Mouse (Mus musculus): Measurements from ENCODE around the gene Pdlim3. TPM values are rescaled to one million over a fixed set of nuclear protein-coding genes. Genes with fewer than 3 reads are reported as not detected.
A peak's percentile ranks its signal among the peaks of the same experiment; 100 is the strongest.

The Pdlim3 gene
- polyA plus RNA-seq, 1 experiment = 5.9 TPM

GRCm38 (mm10) chr8:45903659-45904058 lies 18.4 kb downstream of the Pdlim3 start:
- no peaks in the 10 kb centered on the region for H3K36me3 ChIP-seq (ENCODE audit: control insufficient read depth, insufficient read depth, low read length)
- no peak overlapping the region for H3K27ac ChIP-seq (ENCODE audit: control insufficient read depth, insufficient read depth, low read depth, low read length)
- no peaks in the 10 kb centered on the region for H3K27me3 ChIP-seq (ENCODE audit: control insufficient read depth, insufficient read depth, low read length)
- H3K4me3 ChIP-seq (ENCODE audit: control insufficient read depth, low read depth, low read length) = no peak overlapping the region
- no peaks in the 10 kb centered on the region for H3K4me1 ChIP-seq (ENCODE audit: control insufficient read depth, insufficient read depth, low read length)
- no peak for TF ChIP-seq CTCF (IDR thresholded peaks at IDR 0.05; ENCODE audit: control insufficient read depth, insufficient read depth, insufficient replicate concordance, low read depth, low read length)
- no peak for TF ChIP-seq POLR2A (IDR thresholded peaks at IDR 0.05; ENCODE audit: control insufficient read depth, low read depth, low read length)

DNA sequence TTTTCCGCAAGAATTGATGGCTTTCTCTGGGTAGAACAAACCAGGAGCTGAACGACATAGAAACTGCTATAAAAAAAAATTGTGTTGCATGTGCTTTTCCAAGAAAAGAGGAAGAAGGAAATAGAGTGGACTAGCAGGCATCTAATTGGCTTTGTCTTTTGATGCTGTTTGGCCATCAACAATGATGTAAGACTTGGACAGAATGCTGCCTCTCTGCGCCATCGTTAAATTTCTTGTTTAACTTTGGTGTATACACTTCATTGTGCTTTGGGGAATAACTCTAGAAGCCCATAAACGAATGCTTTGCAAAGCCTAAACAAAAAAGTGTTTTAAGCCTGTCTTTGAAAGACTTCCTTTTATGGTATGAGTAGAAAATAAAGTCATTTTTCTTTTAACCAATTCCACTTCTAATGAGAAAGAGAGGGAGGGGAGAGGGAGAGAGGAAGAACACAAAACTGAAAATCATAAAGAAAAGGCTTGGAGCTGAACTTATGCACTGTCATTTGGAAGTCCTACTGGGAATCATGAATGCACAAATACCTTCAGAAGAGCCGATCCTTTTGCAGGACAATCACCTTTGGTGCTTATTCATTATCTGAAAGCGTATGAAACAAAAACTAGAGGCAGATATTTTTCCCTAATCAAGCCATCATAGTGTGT lies 20.5 kb downstream of the Pdlim3 start:
- Histone ChIP-seq H3K27ac (ENCODE audit: control insufficient read depth, insufficient read depth, low read depth, low read length) (no peak overlapping the region), H3K27me3 (ENCODE audit: control insufficient read depth, insufficient read depth, low read length) (no peaks in the 10 kb centered on the region), H3K36me3 (ENCODE audit: control insufficient read depth, insufficient read depth, low read length) (no peaks in the 10 kb centered on the region), H3K4me1 (ENCODE audit: control insufficient read depth, insufficient read depth, low read length) (no peaks in the 10 kb centered on the region), H3K4me3 (ENCODE audit: control insufficient read depth, low read depth, low read length) (no peak overlapping the region)
- TF ChIP-seq POLR2A (IDR thresholded peaks at IDR 0.05; ENCODE audit: control insufficient read depth, low read depth, low read length) = no peak
- TF ChIP-seq CTCF (IDR thresholded peaks at IDR 0.05; ENCODE audit: control insufficient read depth, insufficient read depth, insufficient replicate concordance, low read depth, low read length) = no peak

- Histone ChIP-seq H3K36me3 (ENCODE audit: control insufficient read depth, insufficient read depth, low read length) (no peaks in the 10 kb centered on the region), H3K27ac (ENCODE audit: control insufficient read depth, insufficient read depth, low read depth, low read length) (no peak overlapping the region), H3K4me1 (ENCODE audit: control insufficient read depth, insufficient read depth, low read length) (no peaks in the 10 kb centered on the region), H3K4me3 (ENCODE audit: control insufficient read depth, low read depth, low read length) (no peak overlapping the region), H3K27me3 (ENCODE audit: control insufficient read depth, insufficient read depth, low read length) (no peaks in the 10 kb centered on the region)
- TF ChIP-seq CTCF (IDR thresholded peaks at IDR 0.05; ENCODE audit: control insufficient read depth, insufficient read depth, insufficient replicate concordance, low read depth, low read length) (no peak), POLR2A (IDR thresholded peaks at IDR 0.05; ENCODE audit: control insufficient read depth, low read depth, low read length) (no peak)
Observed at GRCm38 (mm10) chr8:45906251-45906619, 21.0 kb downstream of the Pdlim3 start.

GRCm38 (mm10) chr8:45913707-45914106 lies 28.4 kb downstream of the Pdlim3 start:
- no peak for TF ChIP-seq POLR2A (IDR thresholded peaks at IDR 0.05; ENCODE audit: control insufficient read depth, low read depth, low read length)
- TF ChIP-seq CTCF (IDR thresholded peaks at IDR 0.05; ENCODE audit: control insufficient read depth, insufficient read depth, insufficient replicate concordance, low read depth, low read length) = no peak
- H3K27ac ChIP-seq (ENCODE audit: control insufficient read depth, insufficient read depth, low read depth, low read length) = no peak overlapping the region
- peak overlapping the region; percentile 85 for H3K4me3 ChIP-seq (ENCODE audit: control insufficient read depth, low read depth, low read length)
- H3K4me1 ChIP-seq (ENCODE audit: control insufficient read depth, insufficient read depth, low read length) = peaks cover 6% of the 10 kb centered on the region
- H3K36me3 ChIP-seq (ENCODE audit: control insufficient read depth, insufficient read depth, low read length) = no peaks in the 10 kb centered on the region
- H3K27me3 ChIP-seq (ENCODE audit: control insufficient read depth, insufficient read depth, low read length) = no peaks in the 10 kb centered on the region

GRCm38 (mm10) chr8:45916496-45916895 lies 31.2 kb downstream of the Pdlim3 start:
- Histone ChIP-seq H3K36me3 (ENCODE audit: control insufficient read depth, insufficient read depth, low read length) (no peaks in the 10 kb centered on the region), H3K27ac (ENCODE audit: control insufficient read depth, insufficient read depth, low read depth, low read length) (no peak overlapping the region), H3K4me1 (ENCODE audit: control insufficient read depth, insufficient read depth, low read length) (peaks cover 6% of the 10 kb centered on the region), H3K4me3 (ENCODE audit: control insufficient read depth, low read depth, low read length) (no peak overlapping the region), H3K27me3 (ENCODE audit: control insufficient read depth, insufficient read depth, low read length) (no peaks in the 10 kb centered on the region)
- no peak for TF ChIP-seq POLR2A (IDR thresholded peaks at IDR 0.05; ENCODE audit: control insufficient read depth, low read depth, low read length)
- no peak for TF ChIP-seq CTCF (IDR thresholded peaks at IDR 0.05; ENCODE audit: control insufficient read depth, insufficient read depth, insufficient replicate concordance, low read depth, low read length)

DNA sequence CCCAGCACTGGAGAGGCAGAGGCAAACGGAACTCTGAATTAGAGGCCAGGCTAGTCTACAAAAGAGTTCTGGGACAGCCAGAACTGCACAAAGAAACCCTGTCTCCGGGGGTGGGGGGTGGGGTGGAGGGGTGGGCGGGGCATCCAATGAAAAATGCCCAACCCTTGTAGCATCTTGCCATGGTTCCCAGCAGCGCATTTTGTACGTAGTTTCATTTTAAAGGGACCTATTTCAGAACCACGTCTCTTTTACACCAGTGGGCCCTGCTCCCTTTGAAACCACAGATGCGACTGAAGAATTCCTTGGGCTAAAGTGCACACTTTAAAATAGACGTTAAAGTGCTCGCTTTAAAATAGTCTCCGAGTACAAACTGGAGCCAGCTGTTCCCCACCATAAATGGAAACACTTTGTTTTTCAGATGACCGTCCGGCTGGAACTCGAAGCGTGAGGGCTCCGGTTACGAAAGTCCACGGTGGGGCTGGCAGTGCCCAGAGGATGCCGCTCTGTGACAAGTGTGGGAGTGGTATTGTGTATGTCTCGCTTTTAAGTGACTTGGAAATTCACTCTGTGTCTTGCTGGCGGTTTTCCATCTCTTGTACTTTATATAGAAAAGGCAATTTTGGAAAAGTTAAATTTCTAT lies 31.9 kb downstream of the Pdlim3 start:
- Histone ChIP-seq H3K27me3 (ENCODE audit: control insufficient read depth, insufficient read depth, low read length) (no peaks in the 10 kb centered on the region), H3K4me3 (ENCODE audit: control insufficient read depth, low read depth, low read length) (no peak overlapping the region; the same call in 1 of the 2 replicates), H3K4me1 (ENCODE audit: control insufficient read depth, insufficient read depth, low read length) (peaks cover 6% of the 10 kb centered on the region), H3K36me3 (ENCODE audit: control insufficient read depth, insufficient read depth, low read length) (no peaks in the 10 kb centered on the region), H3K27ac (ENCODE audit: control insufficient read depth, insufficient read depth, low read depth, low read length) (no peak overlapping the region)
- TF ChIP-seq POLR2A (IDR thresholded peaks at IDR 0.05; ENCODE audit: control insufficient read depth, low read depth, low read length) (no peak), CTCF (IDR thresholded peaks at IDR 0.05; ENCODE audit: control insufficient read depth, insufficient read depth, insufficient replicate concordance, low read depth, low read length) (no peak)

- Histone ChIP-seq H3K4me3 (ENCODE audit: control insufficient read depth, low read depth, low read length) (no peak overlapping the region), H3K36me3 (ENCODE audit: control insufficient read depth, insufficient read depth, low read length) (no peaks in the 10 kb centered on the region), H3K4me1 (ENCODE audit: control insufficient read depth, insufficient read depth, low read length) (peaks cover 6% of the 10 kb centered on the region), H3K27me3 (ENCODE audit: control insufficient read depth, insufficient read depth, low read length) (no peaks in the 10 kb centered on the region), H3K27ac (ENCODE audit: control insufficient read depth, insufficient read depth, low read depth, low read length) (peak overlapping the region; percentile 52; the same call in 1 of the 2 replicates)
- no peak for TF ChIP-seq POLR2A (IDR thresholded peaks at IDR 0.05; ENCODE audit: control insufficient read depth, low read depth, low read length)
- no peak for TF ChIP-seq CTCF (IDR thresholded peaks at IDR 0.05; ENCODE audit: control insufficient read depth, insufficient read depth, insufficient replicate concordance, low read depth, low read length)
Observed at GRCm38 (mm10) chr8:45918891-45919290, 33.6 kb downstream of the Pdlim3 start.
